Mouse (Mus musculus) hindbrain, embryonic 13.5 days (tissue): ENCODE measurements around the gene Ldlr. TPM values are rescaled to one million over a fixed set of nuclear protein-coding genes. Genes with fewer than 3 reads are reported as not detected.
A peak's percentile ranks its signal among the peaks of the same experiment; 100 is the strongest.

Experiments used
- ATAC-seq: fragments of 200-750 bp; cut with Nextera tagmentation; 2 replicates; pipeline ENCODE4 v1.8.0; 2017; ENCODE audit warnings: moderate TSS enrichment; ENCODE audit not compliant: low FRiP score
- H3K27ac ChIP-seq: fragments of 300-500 bp; sonication (generic); 2 replicates; pipeline ENCODE4 v1.5.1; 2015; ENCODE audit warnings: inconsistent platforms, mild to moderate bottlenecking, moderate library complexity
- H3K27me3 ChIP-seq: fragments of 300-500 bp; sonication (generic); 2 replicates; pipeline ENCODE4 v1.6.1; 2015; ENCODE audit warnings: mild to moderate bottlenecking, inconsistent platforms
- H3K36me3 ChIP-seq: fragments of 300-500 bp; sonication (generic); 2 replicates; pipeline ENCODE4 v1.6.1; 2015; ENCODE audit warnings: mild to moderate bottlenecking, inconsistent platforms
- H3K4me1 ChIP-seq: fragments of 300-500 bp; sonication (generic); replicated peaks from 2 replicates; pipeline ENCODE4 v1.6.1; 2015; ENCODE audit warnings: inconsistent platforms
- H3K4me2 ChIP-seq: fragments of 300-500 bp; sonication (generic); 2 replicates; pipeline ENCODE4 v1.6.1; 2015; ENCODE audit warnings: inconsistent platforms, mild to moderate bottlenecking, moderate library complexity
- H3K4me3 ChIP-seq: fragments of 300-500 bp; sonication (generic); 2 replicates; pipeline ENCODE4 v1.5.1; 2015; ENCODE audit warnings: mild to moderate bottlenecking, inconsistent platforms
- H3K9ac ChIP-seq: fragments of 300-500 bp; sonication (generic); 2 replicates; pipeline ENCODE4 v1.6.1; 2015; ENCODE audit warnings: mild to moderate bottlenecking, inconsistent platforms
- H3K9me3 ChIP-seq: fragments of 300-500 bp; sonication (generic); 2 replicates; pipeline ENCODE4 v1.6.1; 2016; ENCODE audit warnings: inconsistent platforms
- WGBS: fragments of 180-500 bp; shearing (Covaris S2); methylation state at CpG from one replicate; pipeline ENCODE4 v1.1.7; 2015; 5-methylcytosine and 5-hydroxymethylcytosine counted together
- polyA plus RNA-seq: library from polyadenylated mRNA; unstranded; fragments of >200 nt; fragmentation: Nextera tagmentation; extraction: Ambion mirVana; gene quantifications from 2 replicates; pipeline ENCODE4 v1.2.1, GENCODE M21; 2015

Gene Ldlr
- polyA plus RNA-seq, 1 experiment from 2014 or later, result 12.4 TPM

GRCm38 (mm10) chr9:21701091-21701490 lies 22.2 kb upstream of the Ldlr start:
- Histone ChIP-seq H3K4me1 (no peaks in the 10 kb centered on the region), H3K27me3 (no peaks in the 10 kb centered on the region), H3K27ac (no peak overlapping the region), H3K36me3 (peaks cover 93% of the 10 kb centered on the region), H3K9me3 (no peaks in the 10 kb centered on the region), H3K9ac (no peak overlapping the region), H3K4me2 (no peak overlapping the region), H3K4me3 (no peak overlapping the region)
- WGBS, result 95% methylated on average over 14 of the region's 14 CpGs
- ATAC-seq, result no peak

GRCm38 (mm10) chr9:21703494-21703893 lies 19.8 kb upstream of the Ldlr start:
- ATAC-seq, result no peak
- Histone ChIP-seq H3K4me3 (no peak overlapping the region), H3K4me1 (no peaks in the 10 kb centered on the region), H3K9me3 (no peaks in the 10 kb centered on the region), H3K27me3 (no peaks in the 10 kb centered on the region), H3K4me2 (no peak overlapping the region), H3K36me3 (peaks cover 95% of the 10 kb centered on the region), H3K9ac (no peak overlapping the region), H3K27ac (no peak overlapping the region)
- WGBS, result 97% methylated on average over 7 of the region's 7 CpGs

- Histone ChIP-seq H3K4me2 (no peak overlapping the region), H3K27ac (no peak overlapping the region), H3K9ac (no peak overlapping the region), H3K9me3 (no peaks in the 10 kb centered on the region), H3K4me1 (no peaks in the 10 kb centered on the region), H3K4me3 (no peak overlapping the region), H3K27me3 (no peaks in the 10 kb centered on the region), H3K36me3 (peaks cover 82% of the 10 kb centered on the region)
- ATAC-seq, result no peak
- 89% methylated on average over 4 of the region's 4 CpGs for WGBS
Measured at GRCm38 (mm10) chr9:21706085-21706484, 17.2 kb upstream of the Ldlr start.

- H3K4me1 ChIP-seq, result no peaks in the 10 kb centered on the region
- no peak overlapping the region for H3K4me3 ChIP-seq
- no peaks in the 10 kb centered on the region for H3K27me3 ChIP-seq
- WGBS, result 88% methylated on average over 8 of the region's 8 CpGs
- H3K9me3 ChIP-seq, result no peaks in the 10 kb centered on the region
- ATAC-seq, result no peak
- no peak overlapping the region for H3K9ac ChIP-seq
- H3K36me3 ChIP-seq, result peaks cover 75% of the 10 kb centered on the region
- H3K4me2 ChIP-seq, result no peak overlapping the region
- no peak overlapping the region for H3K27ac ChIP-seq
Measured at GRCm38 (mm10) chr9:21706586-21707265, 16.6 kb upstream of the Ldlr start.

- peaks cover 58% of the 10 kb centered on the region for H3K36me3 ChIP-seq
- no peaks in the 10 kb centered on the region for H3K27me3 ChIP-seq
- no peak overlapping the region for H3K27ac ChIP-seq
- H3K9ac ChIP-seq, result no peak overlapping the region
- H3K4me2 ChIP-seq, result no peak overlapping the region
- WGBS, result 96% methylated on average over 3 of the region's 3 CpGs
- H3K9me3 ChIP-seq, result no peaks in the 10 kb centered on the region
- H3K4me3 ChIP-seq, result no peak overlapping the region
- H3K4me1 ChIP-seq, result no peaks in the 10 kb centered on the region
- no peak for ATAC-seq
Measured at GRCm38 (mm10) chr9:21709340-21709739, 13.9 kb upstream of the Ldlr start.

- H3K4me3 ChIP-seq, result no peak overlapping the region
- peaks cover 8% of the 10 kb centered on the region for H3K36me3 ChIP-seq
- H3K27me3 ChIP-seq, result no peaks in the 10 kb centered on the region
- H3K27ac ChIP-seq, result no peak overlapping the region
- no peaks in the 10 kb centered on the region for H3K9me3 ChIP-seq
- ATAC-seq, result no peak
- H3K4me2 ChIP-seq, result no peak overlapping the region
- WGBS, result 70% methylated on average over 4 of the region's 4 CpGs
- no peaks in the 10 kb centered on the region for H3K4me1 ChIP-seq
- H3K9ac ChIP-seq, result no peak overlapping the region
Measured at GRCm38 (mm10) chr9:21715298-21715697, 8.0 kb upstream of the Ldlr start.

GRCm38 (mm10) chr9:21717015-21717414 lies 6.3 kb upstream of the Ldlr start:
- no peaks in the 10 kb centered on the region for H3K9me3 ChIP-seq
- no peak overlapping the region for H3K9ac ChIP-seq
- 77% methylated on average over 2 of the region's 2 CpGs for WGBS
- no peaks in the 10 kb centered on the region for H3K27me3 ChIP-seq
- H3K27ac ChIP-seq, result no peak overlapping the region
- no peak overlapping the region for H3K4me3 ChIP-seq
- no peak overlapping the region for H3K4me2 ChIP-seq
- peaks cover 8% of the 10 kb centered on the region for H3K36me3 ChIP-seq
- H3K4me1 ChIP-seq, result no peaks in the 10 kb centered on the region
- ATAC-seq, result no peak

GRCm38 (mm10) chr9:21721036-21721435 lies 2.2 kb upstream of the Ldlr start:
- ATAC-seq, result no peak
- Histone ChIP-seq H3K36me3 (no peaks in the 10 kb centered on the region), H3K27me3 (no peaks in the 10 kb centered on the region), H3K4me1 (peaks cover 26% of the 10 kb centered on the region), H3K9me3 (no peaks in the 10 kb centered on the region), H3K4me2 (no peak overlapping the region), H3K27ac (no peak overlapping the region), H3K4me3 (no peak overlapping the region), H3K9ac (no peak overlapping the region)
- WGBS, result 88% methylated on average over 2 of the region's 2 CpGs

- H3K9ac ChIP-seq, result peak overlapping the region; percentile 84
- peak; percentile 95 for ATAC-seq
- H3K36me3 ChIP-seq, result no peaks in the 10 kb centered on the region; the same call in 1 of the 2 replicates
- H3K4me1 ChIP-seq, result peaks cover 39% of the 10 kb centered on the region
- no peaks in the 10 kb centered on the region for H3K9me3 ChIP-seq
- H3K27ac ChIP-seq, result peak overlapping the region; percentile 93
- no peaks in the 10 kb centered on the region for H3K27me3 ChIP-seq
- under 1% methylated on average over 18 of the region's 18 CpGs for WGBS
- H3K4me3 ChIP-seq, result peak overlapping the region; percentile 70
- peak overlapping the region; percentile 84 for H3K4me2 ChIP-seq
Measured at GRCm38 (mm10) chr9:21724147-21724536, 859 bp downstream of the Ldlr start.

- H3K9ac ChIP-seq, result peak overlapping the region; percentile 70
- peak overlapping the region; percentile 84 for H3K4me2 ChIP-seq
- no peaks in the 10 kb centered on the region for H3K9me3 ChIP-seq
- peaks cover 43% of the 10 kb centered on the region for H3K4me1 ChIP-seq
- ATAC-seq, result no peak
- 89% methylated on average over 23 of the region's 23 CpGs for WGBS
- H3K27me3 ChIP-seq, result no peaks in the 10 kb centered on the region
- H3K27ac ChIP-seq, result peak overlapping the region; percentile 59
- H3K4me3 ChIP-seq, result peak overlapping the region; percentile 70
- no peaks in the 10 kb centered on the region; the same call in 1 of the 2 replicates for H3K36me3 ChIP-seq
Measured at GRCm38 (mm10) chr9:21725224-21726121, 2.2 kb downstream of the Ldlr start.

GRCm38 (mm10) chr9:21726218-21726975 lies 3.1 kb downstream of the Ldlr start:
- H3K4me3 ChIP-seq, result peak overlapping the region; percentile 6; the same call in 1 of the 2 replicates
- peak overlapping the region; percentile 59 for H3K27ac ChIP-seq
- WGBS, result 71% methylated on average over 14 of the region's 14 CpGs

GRCm38 (mm10) chr9:21728261-21728832 lies 5.1 kb downstream of the Ldlr start:
- WGBS, result 88% methylated on average over 10 of the region's 10 CpGs
- Histone ChIP-seq H3K9me3 (no peaks in the 10 kb centered on the region), H3K4me2 (no peak overlapping the region), H3K4me1 (peaks cover 35% of the 10 kb centered on the region), H3K4me3 (no peak overlapping the region), H3K9ac (no peak overlapping the region), H3K36me3 (peaks cover 22% of the 10 kb centered on the region), H3K27ac (no peak overlapping the region), H3K27me3 (no peaks in the 10 kb centered on the region)
- ATAC-seq, result no peak

More at GRCm38 (mm10) chr9:21726218-21726975, 3.1 kb downstream of the Ldlr start:
- no peaks in the 10 kb centered on the region for H3K27me3 ChIP-seq
- H3K4me2 ChIP-seq, result peak overlapping the region; percentile 84
- H3K4me1 ChIP-seq, result peaks cover 43% of the 10 kb centered on the region
- no peak for ATAC-seq
- peaks cover 3% of the 10 kb centered on the region; the same call in 1 of the 2 replicates for H3K36me3 ChIP-seq
- H3K9ac ChIP-seq, result peak overlapping the region; percentile 63; the same call in 1 of the 2 replicates
- H3K9me3 ChIP-seq, result no peaks in the 10 kb centered on the region
